Mouse (Mus musculus) ES-Bruce4 (cell line): ENCODE data around the gene Hdac1.

Source experiments
- CTCF ChIP-seq: IDR thresholded peaks from one replicate; pipeline ENCODE4 v1.8.1; 2011; ENCODE audit warnings: low read depth, low read length
- EP300 ChIP-seq: IDR thresholded peaks from 2 replicates; pipeline ENCODE4 v1.6.1; 2011; ENCODE audit warnings: low read depth, low read length; ENCODE audit not compliant: insufficient read depth

DNA sequence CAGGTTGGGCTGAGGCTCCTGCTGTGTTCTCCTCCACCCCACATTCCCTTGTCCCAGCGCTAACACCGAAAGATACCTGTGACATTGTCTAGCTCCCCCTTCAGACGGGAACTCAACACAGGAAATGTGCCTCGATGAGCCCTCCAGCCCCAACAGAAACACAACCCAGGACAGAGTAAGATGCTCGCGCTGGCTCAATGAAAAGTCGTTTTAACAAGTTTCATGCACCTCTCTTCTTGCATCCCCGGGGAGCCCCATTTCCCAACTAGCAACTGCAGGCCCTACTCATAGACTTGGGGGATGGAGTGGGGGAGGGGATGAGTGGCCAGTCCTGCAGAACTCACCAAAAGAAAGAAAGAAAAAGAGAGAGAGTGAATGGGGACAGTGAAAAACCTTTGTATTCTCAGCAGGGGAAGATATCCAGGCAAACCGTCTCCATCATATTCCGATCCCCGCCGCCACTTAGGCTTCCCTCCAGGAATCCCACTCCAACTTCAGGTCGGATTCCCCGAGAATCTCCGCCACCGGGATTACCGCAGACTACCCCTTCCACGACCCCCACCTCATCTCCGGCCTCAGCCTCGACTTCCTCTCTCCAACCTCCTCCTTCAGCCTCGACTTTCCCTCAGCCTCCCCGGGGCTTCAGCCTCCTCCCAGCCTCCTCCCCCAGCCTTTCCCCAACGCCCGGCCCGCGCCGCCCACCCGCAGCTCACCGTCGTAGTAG, 483 bp downstream of the Hdac1 start:
- TF ChIP-seq EP300 (peak; percentile 66; the same call in 1 of the 2 replicates), CTCF (peak; percentile 62)
